Mouse (Mus musculus): Measurements from ENCODE around the gene Gm20894.
"Not testable (repeated sequence)": the region's sequence is repeated elsewhere in the genome, so short reads cannot be mapped to it uniquely, and the experiment has no call there.

Gm20894 gene

GRCm38 (mm10) chrY:28271412-28271811, at the start of gene Gm20894:
Gene Gm20894 (minus strand): TSS chrY:28271512.
- DNase-seq (ENCODE audit: low read depth, low spot score) = not testable (repeated sequence)

All from CD4-positive, CD25-positive, alpha-beta regulatory T cell, adult 2 months (primary cell).